Mouse (Mus musculus): ENCODE measurements around the gene Dlat.

- TF ChIP-seq POLR2A (IDR thresholded peaks at IDR 0.05; ENCODE audit: insufficient read length, low read depth) = no peak
- TF ChIP-seq CEBPB (IDR thresholded peaks at IDR 0.05; ENCODE audit: insufficient read depth, poor library complexity, severe bottlenecking) = no peak
- TF ChIP-seq MYOG (IDR thresholded peaks at IDR 0.05; ENCODE audit: control insufficient read depth in 1 of 3, insufficient read depth in 1 of 3, insufficient read length in 2 of 3, low read depth in 2 of 3) = no peak
- TF ChIP-seq MAX (IDR thresholded peaks at IDR 0.05; ENCODE audit: low read depth) = no peak
- no peak for TF ChIP-seq USF1 (IDR thresholded peaks at IDR 0.05; ENCODE audit: low read depth)
- TF ChIP-seq SRF (IDR thresholded peaks at IDR 0.05; ENCODE audit: control insufficient read depth, insufficient read length, low read depth) = peak; percentile 98
Measured at GRCm38 (mm10) chr9:50697706-50698041, 38.1 kb upstream of the Dlat start.
